Mouse (Mus musculus) testis, adult 2 months (tissue): ENCODE measurements at regions not wholly inside any gene's neighbourhood (a gene's known extent, or its start where the extent isn't known, plus 50 kb on each side); places are given as distances from the start of the nearest gene placed in this dataset.

Experiments used
- CTCF ChIP-seq: fragments of 200-500 bp; IDR thresholded peaks from 2 replicates; pipeline ENCODE4 v1.5.1; 2012; ENCODE audit warnings: low read depth, mild to moderate bottlenecking, inconsistent platforms, low read length, moderate library complexity; ENCODE audit not compliant: control insufficient read depth, insufficient read depth, insufficient replicate concordance
- POLR2A ChIP-seq: fragments of 200-500 bp; IDR thresholded peaks from 2 replicates; pipeline ENCODE4 v1.6.1; 2012; ENCODE audit warnings: low read depth, mild to moderate bottlenecking, inconsistent platforms, low read length, moderate library complexity; ENCODE audit not compliant: control insufficient read depth

- TF ChIP-seq POLR2A (no peak), CTCF (no peak)
Observed at GRCm38 (mm10) chr8:30913664-30914063, 2514.8 kb upstream of the 5930422O12Rik start.
